Mouse (Mus musculus) neural tube, embryonic 10.5 days (tissue): Measurements from ENCODE around the gene Tgfbr1.

Experiments used
- DNase-seq: peaks from one replicate; pipeline ENCODE4 v3.0.0-alpha.2; 2017; ENCODE audit warnings: low spot score; ENCODE audit errors: extremely low spot score

Tgfbr1 gene

GRCm38 (mm10) chr4:47352803-47353388, at the start of gene Tgfbr1:
TSS of gene Tgfbr1 (plus strand) at chr4:47353222.
- peak; percentile 98 for DNase-seq

GRCm38 (mm10) chr4:47303340-47303998, 49.6 kb upstream of the Tgfbr1 start:
- DNase-seq: no peak

DNA sequence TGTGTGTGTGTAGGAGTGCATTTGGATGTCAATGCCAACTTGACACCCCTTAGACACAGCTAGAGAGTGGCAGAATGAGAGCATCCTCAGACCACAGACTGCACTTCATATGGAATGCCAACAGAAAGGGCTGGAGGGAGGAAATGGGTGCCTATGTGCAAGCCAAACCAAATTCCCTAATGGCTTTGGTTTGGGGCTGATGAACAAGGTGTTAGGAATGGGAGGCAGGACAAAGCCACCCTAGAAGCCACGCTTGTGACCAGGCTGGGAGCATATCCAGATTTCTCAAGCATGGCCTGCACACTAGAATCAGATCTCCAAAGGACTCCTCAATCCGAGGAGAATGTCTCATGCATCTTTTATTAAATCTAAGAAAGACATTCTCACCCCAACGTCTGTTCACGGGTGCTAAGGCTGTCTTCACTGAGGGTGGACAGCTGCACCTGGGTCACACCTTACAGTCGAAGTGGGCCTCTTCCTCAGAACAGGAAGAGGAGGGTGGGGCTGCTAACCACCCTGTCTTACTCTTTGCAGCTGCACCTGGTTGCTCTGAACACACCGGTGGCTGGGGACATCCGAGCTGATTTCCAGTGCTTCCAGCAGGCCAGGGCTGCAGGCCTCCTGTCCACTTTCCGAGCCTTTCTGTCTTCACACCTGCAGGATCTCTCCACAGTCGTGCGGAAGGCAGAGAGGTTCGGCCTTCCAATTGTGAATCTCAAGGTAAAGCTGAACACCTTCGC, 43.0 kb upstream of the Tgfbr1 start:
- DNase-seq: no peak

DNA sequence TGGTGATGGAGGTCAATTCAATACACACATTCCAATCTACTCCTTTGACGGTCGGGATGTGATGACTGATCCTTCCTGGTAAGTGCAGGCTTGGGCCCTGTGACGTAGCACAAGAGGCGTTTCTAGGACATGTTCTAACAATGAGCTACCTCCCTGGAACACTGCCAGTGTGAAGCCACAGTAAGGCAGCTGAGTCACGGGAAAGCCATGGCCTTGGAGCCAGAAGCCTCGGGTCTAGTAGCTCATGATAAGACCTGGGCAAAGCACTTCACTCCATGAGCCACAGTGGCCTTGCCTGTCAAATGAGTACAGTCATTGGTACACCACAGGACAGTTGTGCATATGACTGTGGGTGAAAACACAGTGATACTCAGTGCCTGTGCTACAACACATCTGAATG, 42.2 kb upstream of the Tgfbr1 start:
- DNase-seq: no peak

GRCm38 (mm10) chr4:47311467-47311866, 41.6 kb upstream of the Tgfbr1 start:
- no peak for DNase-seq

DNA sequence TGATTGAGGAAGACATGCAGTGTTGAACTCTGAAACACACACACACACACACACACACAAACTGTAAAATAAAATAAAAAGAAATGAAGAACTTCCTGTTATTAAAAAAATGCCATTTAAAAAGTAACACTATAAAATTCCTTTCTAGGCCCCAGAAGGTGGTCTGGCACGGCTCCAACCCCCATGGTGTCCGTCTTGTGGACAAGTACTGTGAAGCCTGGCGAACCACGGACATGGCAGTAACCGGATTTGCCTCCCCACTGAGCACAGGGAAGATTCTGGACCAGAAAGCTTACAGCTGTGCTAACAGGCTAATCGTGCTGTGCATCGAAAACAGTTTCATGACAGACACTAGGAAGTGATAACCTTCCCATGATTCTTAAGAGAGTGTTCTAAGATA, 41.1 kb upstream of the Tgfbr1 start:
- DNase-seq: no peak

DNA sequence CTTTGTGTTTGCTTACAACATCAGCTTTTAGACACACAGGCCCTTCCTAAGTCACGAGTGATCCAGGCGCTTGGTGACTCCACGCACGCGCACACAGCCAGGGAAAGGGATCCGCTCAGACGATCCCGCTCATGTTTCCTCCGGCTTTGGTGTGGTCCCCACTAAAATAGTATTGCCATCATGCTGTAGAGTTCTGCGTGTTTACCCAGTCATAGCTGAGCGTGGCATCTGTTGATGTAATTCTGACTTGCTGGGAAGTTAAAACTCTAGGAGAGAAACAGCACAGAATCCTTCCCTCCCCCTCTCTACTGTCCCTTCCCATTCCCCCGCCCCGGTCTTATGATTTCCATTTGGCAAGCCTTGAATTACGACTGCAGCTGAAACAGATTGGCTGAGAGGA, 40.3 kb upstream of the Tgfbr1 start:
- DNase-seq: no peak

DNA sequence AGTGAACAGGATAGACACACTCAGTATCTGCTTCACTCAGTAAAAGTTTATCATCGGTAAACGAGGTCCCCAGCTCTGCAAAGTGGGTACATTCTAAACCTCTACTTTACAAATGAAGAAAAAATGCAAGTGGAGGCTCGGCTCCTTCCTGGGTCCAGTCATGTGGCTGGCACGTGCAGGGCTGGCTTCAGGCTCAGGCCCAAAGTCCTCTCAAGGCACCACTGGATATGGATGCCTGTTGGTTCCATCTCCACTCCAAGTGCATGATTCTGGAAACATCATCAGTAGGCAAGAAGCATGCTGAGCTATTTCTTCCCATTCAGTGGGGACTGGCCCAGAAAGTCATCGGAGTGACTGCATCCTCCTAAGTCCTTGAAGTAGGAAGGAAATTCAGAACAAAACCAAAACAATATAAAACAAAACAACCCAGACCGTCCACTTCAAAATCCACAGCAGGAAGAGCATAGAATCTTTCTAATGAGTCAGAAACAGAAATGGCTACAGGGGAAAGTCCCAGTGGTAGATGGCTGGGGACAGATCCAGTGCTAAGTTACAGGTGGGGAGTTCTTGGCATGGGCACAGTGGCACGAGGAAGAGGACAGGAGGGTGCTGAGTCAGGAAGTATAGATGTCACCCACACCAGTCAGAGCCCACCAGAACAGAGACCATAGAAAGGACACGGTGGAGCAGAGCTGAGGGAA, 39.2 kb upstream of the Tgfbr1 start:
- DNase-seq: no peak

- DNase-seq: no peak
Measured at GRCm38 (mm10) chr4:47315458-47315857, 37.6 kb upstream of the Tgfbr1 start.

DNA sequence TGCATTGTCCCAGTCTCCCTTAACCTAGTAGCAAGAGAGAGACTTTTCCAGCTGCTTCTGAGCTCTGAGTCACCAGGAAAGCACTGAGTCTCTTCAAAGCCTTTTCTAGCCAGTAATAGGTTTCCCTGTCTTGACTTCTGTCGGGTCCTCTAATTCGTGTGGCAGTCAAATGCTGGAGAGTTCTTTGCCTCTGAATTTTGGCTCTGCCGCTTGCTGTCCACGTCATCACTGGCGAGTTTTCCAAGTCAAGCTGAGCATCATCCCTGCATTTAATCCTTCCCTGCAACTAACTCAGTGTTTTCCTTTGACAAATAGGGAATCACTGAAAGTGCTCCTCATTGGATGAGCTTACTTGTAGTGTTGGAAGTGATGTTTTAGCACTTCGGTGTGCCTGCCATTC, 36.6 kb upstream of the Tgfbr1 start:
- DNase-seq: no peak

- DNase-seq: no peak
Measured at GRCm38 (mm10) chr4:47319561-47320321, 33.3 kb upstream of the Tgfbr1 start.

GRCm38 (mm10) chr4:47322315-47322714, 30.7 kb upstream of the Tgfbr1 start:
- no peak for DNase-seq

DNA sequence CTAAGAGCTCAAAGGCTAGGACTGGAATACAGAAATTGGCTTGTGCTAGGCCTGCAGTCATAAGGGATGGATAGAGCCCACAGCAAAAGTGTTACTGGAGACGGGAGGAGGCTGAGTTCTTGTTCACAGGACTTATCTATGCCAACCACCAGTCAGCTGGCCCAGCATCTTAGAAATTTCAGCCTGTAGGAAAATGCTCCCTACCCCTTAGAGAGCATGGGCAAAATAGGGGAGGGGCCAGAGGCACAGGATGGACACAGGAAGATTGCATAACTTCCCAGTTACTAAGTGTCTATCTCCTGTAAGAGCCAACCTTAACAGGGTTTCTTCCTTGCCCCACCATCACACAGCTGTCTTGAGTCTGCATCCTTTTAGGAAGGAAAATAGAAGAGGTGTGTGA, 28.8 kb upstream of the Tgfbr1 start:
- no peak for DNase-seq

GRCm38 (mm10) chr4:47327782-47328181, 25.2 kb upstream of the Tgfbr1 start:
- no peak for DNase-seq

DNA sequence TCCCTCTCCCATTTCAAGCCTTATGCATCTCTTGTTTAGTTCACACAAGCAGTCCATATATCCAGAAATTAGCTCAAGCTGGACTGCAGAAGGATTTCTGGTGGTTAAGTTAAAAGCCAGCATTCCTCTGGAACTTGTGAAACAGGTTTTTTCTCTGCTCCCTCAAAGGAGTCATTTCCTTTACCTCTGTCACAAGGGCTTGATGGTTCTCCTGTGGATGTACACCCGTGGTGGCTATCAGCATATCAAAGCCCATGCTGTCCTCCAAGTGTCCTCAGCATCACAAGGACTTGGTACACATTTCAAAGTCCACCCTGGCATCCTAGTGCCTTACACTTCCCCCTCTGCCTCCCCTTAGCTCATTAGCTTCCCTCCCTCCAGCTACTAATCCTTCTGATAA, 23.7 kb upstream of the Tgfbr1 start:
- DNase-seq: no peak

- DNase-seq: no peak
Measured at GRCm38 (mm10) chr4:47330378-47331052, 22.5 kb upstream of the Tgfbr1 start.

GRCm38 (mm10) chr4:47332812-47333343, 20.1 kb upstream of the Tgfbr1 start:
- DNase-seq: no peak

DNA sequence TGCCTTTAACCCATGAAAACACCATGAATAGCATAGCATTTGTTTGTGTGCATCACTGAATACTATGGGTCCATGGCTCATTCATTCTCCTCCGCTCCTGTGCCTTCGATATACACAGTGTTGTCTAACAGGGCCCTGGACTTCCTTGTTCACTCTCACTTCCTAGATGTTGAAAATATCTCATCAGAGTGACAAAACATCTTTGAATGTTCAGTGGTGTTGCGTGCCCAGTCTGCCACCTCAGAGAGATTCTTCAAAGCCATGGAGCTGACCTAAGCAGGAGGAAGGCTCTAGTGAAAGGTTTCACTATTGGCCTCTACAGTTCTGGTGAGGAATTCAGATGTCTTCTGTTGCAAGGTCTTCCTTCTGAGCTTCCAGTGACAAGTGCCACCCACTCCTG, 19.5 kb upstream of the Tgfbr1 start:
- DNase-seq: no peak

DNA sequence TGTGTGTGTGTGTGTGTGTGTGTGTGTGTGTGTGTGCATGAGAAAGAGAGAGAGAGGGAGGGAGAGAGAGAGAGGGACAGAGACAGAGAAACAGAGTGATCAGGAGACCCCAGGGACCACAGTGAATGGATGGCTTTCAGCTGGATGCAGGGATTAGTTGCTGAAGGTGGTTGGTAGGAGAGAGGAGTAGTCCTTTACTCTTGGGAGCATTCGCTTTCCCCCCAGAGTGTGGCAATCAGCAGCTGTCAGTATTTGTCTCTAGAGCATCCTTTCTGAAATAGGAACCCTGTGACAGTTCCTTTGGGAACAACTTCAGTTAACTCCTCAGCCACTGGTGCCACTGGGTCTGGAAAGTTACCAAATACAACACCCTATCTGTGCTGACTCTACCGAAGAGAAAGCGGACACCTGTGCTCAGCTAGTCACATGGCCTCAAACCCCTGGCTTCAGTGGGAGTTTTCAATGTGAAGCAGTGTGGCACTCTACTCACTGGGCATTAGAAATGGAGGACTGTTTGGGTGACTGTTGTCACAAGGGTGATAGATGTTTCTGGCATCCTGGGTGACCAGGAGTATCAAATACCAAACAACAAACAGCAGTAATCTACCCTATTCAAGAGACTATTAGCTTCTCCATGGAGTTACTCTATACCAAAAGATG, 16.0 kb upstream of the Tgfbr1 start:
- no peak for DNase-seq

DNA sequence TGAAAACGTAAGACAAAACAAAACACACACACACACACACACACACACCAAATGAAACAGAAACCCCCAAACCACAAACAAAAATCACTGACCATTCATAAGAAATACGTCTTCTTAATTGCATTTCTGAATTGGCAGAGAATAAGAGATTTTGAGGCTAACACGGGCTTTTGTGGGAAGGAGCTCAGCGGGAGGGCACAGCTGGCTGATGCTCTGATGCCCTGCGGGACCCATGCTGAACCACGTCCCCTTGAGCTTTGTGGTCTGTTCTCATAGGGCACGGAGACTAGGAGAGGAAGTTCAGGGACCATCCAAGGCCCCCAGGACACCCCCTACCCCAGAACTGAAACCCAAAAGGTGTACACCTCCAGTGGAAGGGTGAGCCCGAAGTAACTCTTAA, 10.4 kb upstream of the Tgfbr1 start:
- no peak for DNase-seq
